In genomic region chr17:88341141-88341540, GRCm38 (mm10) we compare ENCODE assay signal across 22 mouse cellular contexts.
DNase-seq lines count a peak whose midpoint lies in the region; ATAC-seq and TF ChIP-seq lines count a peak whose summit lies in the region.
"Had no signal": no experiment of that assay in that cellular context is flagged by ENCODE, and none has a peak within 500 bp of the region (broad histone marks: within the 10 kb centered on the region; RNA-seq: fewer than 3 reads in every experiment).

No protein-coding gene starts in this region.

- no peaks in the 10 kb centered on the region; the same call in 1 of the 2 replicates for H3K4me1 ChIP-seq in liver, embryonic 11.5 days (replicated peaks; ENCODE audit: control insufficient read depth, insufficient read depth, low read length)
- H3K4me1 ChIP-seq in liver, postnatal 0 days (ENCODE audit: insufficient read depth): peaks cover 4% of the 10 kb centered on the region; the same call in 1 of the 2 replicates
- H3K4me1 ChIP-seq in bone marrow macrophage, adult 2 months (ENCODE audit: control insufficient read depth, insufficient read depth, low read length): peaks cover 26% of the 10 kb centered on the region
- H3K4me1 ChIP-seq: intestine, embryonic 15.5 days; limb, embryonic 13.5 days; liver, embryonic 13.5 days; neural tube, embryonic 13.5 days had no signal

- 52% methylated on average over 5 of the region's 5 CpGs for WGBS in liver, embryonic 11.5 days
- 59% methylated on average over 5 of the region's 5 CpGs for WGBS in liver, postnatal 0 days (ENCODE audit: insufficient replicate concordance)
- WGBS in macrophage (ENCODE audit: missing documents): 85% methylated on average over 5 of the region's 5 CpGs

- no peak for TF ChIP-seq CTCF in liver, postnatal 0 days (IDR thresholded peaks at IDR 0.05; ENCODE audit: low read depth)
- no peak for TF ChIP-seq CTCF in bone marrow macrophage, adult 2 months (IDR thresholded peaks at IDR 0.05; ENCODE audit: low read depth, low read length)

- H3K27me3 ChIP-seq in liver, embryonic 11.5 days (replicated peaks; ENCODE audit: control insufficient read depth, insufficient read depth, low read length): no peaks in the 10 kb centered on the region
- H3K27me3 ChIP-seq in liver, postnatal 0 days (ENCODE audit: insufficient read depth, low read length): no peaks in the 10 kb centered on the region
- H3K27me3 ChIP-seq: intestine, embryonic 15.5 days; limb, embryonic 13.5 days; liver, embryonic 13.5 days; neural tube, embryonic 13.5 days had no signal

- H3K36me3 ChIP-seq in liver, embryonic 11.5 days (ENCODE audit: control insufficient read depth, insufficient read depth, low read length): no peaks in the 10 kb centered on the region
- H3K36me3 ChIP-seq in liver, postnatal 0 days (replicated peaks; ENCODE audit: insufficient read depth, low read length): no peaks in the 10 kb centered on the region
- no peaks in the 10 kb centered on the region for H3K36me3 ChIP-seq in macrophage (ENCODE audit: inconsistent target)
- H3K36me3 ChIP-seq: hindbrain, embryonic 10.5 days; intestine, embryonic 15.5 days; limb, embryonic 13.5 days; liver, embryonic 13.5 days; neural tube, embryonic 13.5 days had no signal

- TF ChIP-seq POLR2A in bone marrow macrophage, adult 2 months (IDR thresholded peaks at IDR 0.05; ENCODE audit: borderline replicate concordance, low read depth, low read length): no peak

- intact Hi-C loops in gastrocnemius, postnatal 36 days (cut with DNase I): no loop called here

- no peaks in the 10 kb centered on the region for H3K9me3 ChIP-seq in liver, embryonic 11.5 days (ENCODE audit: control insufficient read depth, low read length)
- peaks cover 5% of the 10 kb centered on the region; the same call in 1 of the 2 replicates for H3K9me3 ChIP-seq in liver, postnatal 0 days (ENCODE audit: low read length)
- H3K9me3 ChIP-seq: hindbrain, embryonic 10.5 days; intestine, embryonic 15.5 days; limb, embryonic 13.5 days; liver, embryonic 13.5 days; neural tube, embryonic 13.5 days had no signal

- no peak overlapping the region for H3K4me3 ChIP-seq in liver, embryonic 11.5 days (ENCODE audit: low read depth, low read length)
- no peak overlapping the region for H3K4me3 ChIP-seq in liver, postnatal 0 days (ENCODE audit: low read depth, low read length)
- no peak overlapping the region for H3K4me3 ChIP-seq in bone marrow macrophage, adult 2 months (ENCODE audit: insufficient read depth, low read length)
- no peak overlapping the region for H3K4me3 ChIP-seq in macrophage (ENCODE audit: inconsistent target)
- H3K4me3 ChIP-seq: hindbrain, embryonic 10.5 days; intestine, embryonic 15.5 days; limb, embryonic 13.5 days; liver, embryonic 13.5 days; myocyte; neural tube, embryonic 13.5 days had no signal

- no peak for ATAC-seq in liver, embryonic 11.5 days (replicated peaks; ENCODE audit: low FRiP score)
- ATAC-seq in liver, postnatal 0 days: no peak
- ATAC-seq: forebrain, postnatal 0 days; hindbrain, embryonic 16.5 days; intestine, embryonic 15.5 days; midbrain, embryonic 16.5 days had no signal

- no peak overlapping the region for H3K9ac ChIP-seq in liver, embryonic 11.5 days (ENCODE audit: low read depth, low read length)
- H3K9ac ChIP-seq in liver, postnatal 0 days (replicated peaks): no peak overlapping the region
- H3K9ac ChIP-seq: forebrain, postnatal 0 days; intestine, embryonic 15.5 days; limb, embryonic 13.5 days; liver, embryonic 13.5 days; lung, embryonic 14.5 days; neural tube, embryonic 13.5 days had no signal

- TF ChIP-seq EP300 in liver, postnatal 0 days (IDR thresholded peaks at IDR 0.05; ENCODE audit: low read depth): no peak

- DNase-seq in liver, embryonic 11.5 days (ENCODE audit: low spot score): peak; percentile 21
- no peak for DNase-seq in liver, postnatal 0 days
- DNase-seq in cerebellum, adult 9-10 months: peak; percentile 68
- no peak for DNase-seq in urinary bladder, postnatal 36 days (ENCODE audit: low spot score in 2 of 2)
- DNase-seq in kidney, postnatal 10 days: no peak
- no peak for DNase-seq in gastrocnemius, postnatal 36 days
- DNase-seq: adrenal gland, postnatal 14 days; forebrain, postnatal 0 days; layer of hippocampus, postnatal 36 days; liver, embryonic 13.5 days; lung, embryonic 14.5 days had no signal

- H3K27ac ChIP-seq in liver, embryonic 11.5 days (ENCODE audit: low read depth, low read length): no peak overlapping the region
- H3K27ac ChIP-seq in liver, postnatal 0 days (ENCODE audit: low read depth): no peak overlapping the region
- H3K27ac ChIP-seq in bone marrow macrophage, adult 2 months (ENCODE audit: insufficient read depth, low read depth, low read length): peak overlapping the region; percentile 88
- peak overlapping the region; percentile 93 for H3K27ac ChIP-seq in macrophage
- H3K27ac ChIP-seq: hindbrain, embryonic 10.5 days; intestine, embryonic 15.5 days; limb, embryonic 13.5 days; liver, embryonic 13.5 days; neural tube, embryonic 13.5 days; stomach, postnatal 0 days had no signal

- no peak overlapping the region for H3K4me2 ChIP-seq in liver, embryonic 11.5 days
- no peak overlapping the region for H3K4me2 ChIP-seq in liver, postnatal 0 days (ENCODE audit: low read depth, low read length)
- H3K4me2 ChIP-seq: heart, embryonic 11.5 days; intestine, embryonic 15.5 days; limb, embryonic 13.5 days; liver, embryonic 13.5 days; lung, embryonic 14.5 days; neural tube, embryonic 13.5 days had no signal

- H3K79me2 ChIP-seq in macrophage (ENCODE audit: inconsistent target): no peaks in the 10 kb centered on the region

Comparison
In these comparisons a context has a peak if more than half of its experiments do, and no peak if none do; other contexts are left out.
1. DNase-seq: peak in liver, embryonic 11.5 days (single experiment) and cerebellum, adult 9-10 months (single experiment); none in liver, postnatal 0 days (single experiment), urinary bladder, postnatal 36 days (0 of 2), kidney, postnatal 10 days (single experiment) and gastrocnemius, postnatal 36 days (0 of 2).
2. H3K27ac ChIP-seq: peak in bone marrow macrophage, adult 2 months (single experiment) and macrophage (single experiment); none in liver, embryonic 11.5 days (single experiment) and liver, postnatal 0 days (single experiment).